Mouse (Mus musculus): Measurements from ENCODE around the gene Mdc1.
A peak's percentile ranks its signal among the peaks of the same experiment; 100 is the strongest.

Gene Mdc1

DNA sequence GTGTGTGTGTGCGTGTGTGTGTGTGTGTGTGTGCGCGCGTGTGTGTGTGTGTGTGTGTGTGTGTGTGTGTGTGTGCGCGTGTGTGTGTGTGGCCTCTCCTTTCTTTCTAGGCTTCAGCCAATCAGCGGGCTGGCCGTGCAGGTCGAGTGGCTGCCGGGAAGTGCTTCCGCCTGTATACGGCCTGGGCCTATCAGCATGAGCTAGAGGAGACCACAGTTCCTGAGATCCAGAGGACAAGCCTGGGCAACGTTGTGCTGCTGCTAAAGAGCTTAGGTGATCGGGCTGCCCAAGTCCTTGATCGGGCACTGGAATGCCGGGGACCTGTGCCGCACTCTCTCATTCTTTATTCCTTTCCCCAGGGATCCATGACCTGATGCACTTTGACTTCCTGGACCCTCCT is 46.4 kb downstream of the Mdc1 start:
- no peak for DNase-seq

GRCm38 (mm10) chr17:35896781-35897643 is 55.7 kb downstream of the Mdc1 start, which contains the start of gene 2310061I04Rik:
2310061I04Rik (minus strand) TSS chr17:35897431.
- peak; percentile 93 for DNase-seq

DNA sequence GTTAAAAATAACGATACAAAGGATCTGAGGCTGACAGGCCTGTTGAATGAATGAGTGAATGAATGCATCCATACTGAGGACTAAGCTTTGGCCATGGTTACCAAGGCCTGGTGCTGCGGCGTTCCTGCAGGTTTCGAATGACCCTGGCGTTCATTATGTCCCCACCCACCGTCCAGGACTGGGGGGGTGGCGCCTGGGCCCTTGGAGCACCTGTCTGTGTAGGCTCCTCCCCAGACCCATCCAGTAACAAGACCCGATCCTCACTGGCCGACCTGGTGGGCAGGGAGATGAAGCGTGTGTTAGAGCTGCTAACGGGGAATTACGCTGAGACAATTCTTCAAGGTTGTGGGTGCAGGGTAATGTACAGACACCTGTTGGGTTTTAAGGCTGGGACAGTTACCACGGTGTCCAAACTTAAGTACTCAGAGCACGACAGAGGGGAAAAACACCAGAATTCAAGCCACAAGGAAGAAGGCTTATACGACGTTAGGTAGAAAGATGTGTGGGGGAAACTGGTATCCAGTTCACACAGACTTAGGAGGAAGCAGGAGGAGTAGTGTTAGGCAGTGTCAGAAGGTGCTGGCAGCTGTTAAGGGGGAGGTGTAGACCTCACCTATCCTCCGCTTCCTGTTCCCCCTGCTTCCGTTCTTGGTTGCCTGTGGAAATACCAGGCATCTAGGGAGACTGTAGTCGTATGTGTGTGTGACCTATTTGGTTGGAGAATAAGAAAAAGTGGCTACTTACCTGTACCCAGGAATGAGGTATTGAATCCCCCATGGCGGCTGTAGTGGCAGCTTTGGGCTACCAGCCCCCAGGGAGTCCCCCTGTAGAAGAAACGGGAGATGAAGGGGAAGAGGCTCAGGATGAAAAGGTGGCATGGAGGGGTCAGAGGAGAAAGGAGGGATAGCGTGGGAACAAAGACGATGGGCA is 56.6 kb downstream of the Mdc1 start:
- no peak for DNase-seq

GRCm38 (mm10) chr17:35900636-35901035 is 59.3 kb downstream of the Mdc1 start:
- DNase-seq: no peak

DNA sequence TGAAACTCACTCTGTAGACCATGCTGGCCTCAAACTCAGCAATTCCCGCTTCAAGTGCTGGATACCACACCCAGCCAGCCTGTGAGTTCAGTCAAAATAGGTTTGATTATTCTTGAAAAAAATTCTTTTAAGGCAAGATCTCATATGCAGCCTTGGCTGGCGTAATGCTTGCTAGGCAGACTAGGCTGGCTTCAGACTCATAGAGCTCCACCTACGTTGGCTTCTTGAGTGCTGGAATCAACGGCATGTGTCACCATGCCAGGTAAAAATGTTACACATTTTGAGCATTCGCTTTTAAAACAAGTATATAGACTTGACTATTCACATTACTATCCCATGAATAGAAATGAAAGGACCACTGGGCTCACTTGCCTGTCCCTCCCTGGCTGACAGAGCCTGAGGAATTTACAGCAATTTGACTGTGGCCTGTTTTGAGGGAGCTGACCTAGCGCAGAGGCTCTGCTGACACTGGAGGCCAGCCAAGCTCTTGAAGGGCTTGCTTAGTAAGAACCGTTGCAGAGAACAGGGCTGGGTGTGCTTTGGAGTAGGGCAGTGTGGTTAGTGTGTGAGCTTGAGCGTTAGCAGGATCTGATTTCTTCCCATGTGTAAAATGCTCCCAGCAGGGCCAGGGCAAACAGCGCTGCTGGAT is 62.2 kb downstream of the Mdc1 start:
- no peak for DNase-seq

- no peak for DNase-seq
Observed at GRCm38 (mm10) chr17:35903992-35904355, 62.7 kb downstream of the Mdc1 start.

GRCm38 (mm10) chr17:35905587-35905986 is 64.3 kb downstream of the Mdc1 start:
- no peak for DNase-seq

GRCm38 (mm10) chr17:35907609-35908008 is 66.3 kb downstream of the Mdc1 start:
- no peak for DNase-seq
